Mouse (Mus musculus) liver (tissue): ENCODE data around the gene Duoxa1.
"Not testable (repeated sequence)": the region's sequence is repeated elsewhere in the genome, so short reads cannot be mapped to it uniquely, and the experiment has no call there.

Source experiments
- DNase-seq: peaks from one replicate; pipeline ENCODE4 v3.0.0-alpha.2; 2020; ENCODE audit warnings: mixed read lengths

The Duoxa1 gene

DNA sequence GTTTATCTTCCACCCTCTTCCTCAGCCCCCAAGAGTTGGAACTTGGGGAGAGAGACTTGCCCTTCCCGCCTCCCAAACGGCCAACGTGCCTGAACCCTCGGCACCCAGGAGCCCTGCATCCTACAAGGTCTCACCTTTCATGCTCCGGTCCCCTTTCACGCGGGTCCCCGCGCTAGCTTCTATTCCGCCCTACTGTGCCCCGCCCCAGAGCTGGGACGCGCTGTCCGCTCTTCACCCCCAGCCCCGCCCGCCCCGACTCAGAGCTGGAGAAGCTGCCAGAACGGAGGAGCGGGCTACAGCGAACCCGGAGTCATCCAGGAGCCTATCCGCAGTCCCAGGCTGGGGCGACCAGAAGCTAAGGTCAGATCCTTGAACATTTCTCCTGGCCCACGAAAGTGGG lies at the start of gene Duoxa1:
Duoxa1 (minus strand) TSS at position 195 of the 400 bp plus-strand sequence.
- no peak for DNase-seq

DNA sequence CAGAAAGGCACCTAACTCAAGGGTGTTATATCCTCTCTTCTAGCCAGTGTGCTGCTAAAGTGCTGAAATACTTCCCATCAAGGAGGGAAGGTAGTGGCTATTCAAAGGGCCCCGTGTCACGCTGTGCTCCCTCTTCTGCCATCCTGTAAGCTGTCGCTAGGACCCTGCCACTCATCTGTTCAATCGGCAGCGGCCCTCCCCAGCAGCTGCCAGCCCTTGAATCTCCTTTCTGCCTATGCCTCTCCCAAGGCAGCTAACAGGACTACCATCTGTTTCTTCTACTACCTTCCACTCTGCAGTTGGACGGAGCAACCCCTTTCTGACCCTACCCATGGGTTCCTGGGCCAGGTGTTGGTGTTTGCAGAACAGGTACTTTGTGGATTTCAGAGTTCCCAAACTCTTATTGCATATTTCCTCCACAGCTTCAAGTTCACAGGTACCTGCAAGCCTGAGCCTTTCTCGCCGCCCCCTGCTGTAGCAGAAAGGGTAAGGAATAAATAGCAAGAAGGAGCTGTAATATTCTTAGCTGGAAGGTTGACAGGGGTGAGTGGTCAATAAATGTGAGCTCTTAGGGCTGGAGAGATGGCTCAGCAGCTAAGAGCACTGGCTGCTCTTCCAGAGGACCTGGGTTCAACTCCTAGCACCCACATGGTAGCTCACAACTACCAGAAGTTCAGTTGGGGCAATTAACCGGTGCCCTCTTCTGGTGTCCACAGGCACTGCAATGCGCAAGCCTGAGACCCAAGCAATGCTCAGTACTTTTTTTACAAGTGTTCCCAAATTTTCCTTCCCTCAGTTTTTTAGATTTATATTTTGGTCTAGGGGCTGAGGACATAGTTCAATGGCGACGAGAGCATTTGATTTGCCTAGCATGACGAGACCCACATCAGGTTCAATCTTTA lies 49.3 kb upstream of the Duoxa1 start:
- DNase-seq = no peak

DNA sequence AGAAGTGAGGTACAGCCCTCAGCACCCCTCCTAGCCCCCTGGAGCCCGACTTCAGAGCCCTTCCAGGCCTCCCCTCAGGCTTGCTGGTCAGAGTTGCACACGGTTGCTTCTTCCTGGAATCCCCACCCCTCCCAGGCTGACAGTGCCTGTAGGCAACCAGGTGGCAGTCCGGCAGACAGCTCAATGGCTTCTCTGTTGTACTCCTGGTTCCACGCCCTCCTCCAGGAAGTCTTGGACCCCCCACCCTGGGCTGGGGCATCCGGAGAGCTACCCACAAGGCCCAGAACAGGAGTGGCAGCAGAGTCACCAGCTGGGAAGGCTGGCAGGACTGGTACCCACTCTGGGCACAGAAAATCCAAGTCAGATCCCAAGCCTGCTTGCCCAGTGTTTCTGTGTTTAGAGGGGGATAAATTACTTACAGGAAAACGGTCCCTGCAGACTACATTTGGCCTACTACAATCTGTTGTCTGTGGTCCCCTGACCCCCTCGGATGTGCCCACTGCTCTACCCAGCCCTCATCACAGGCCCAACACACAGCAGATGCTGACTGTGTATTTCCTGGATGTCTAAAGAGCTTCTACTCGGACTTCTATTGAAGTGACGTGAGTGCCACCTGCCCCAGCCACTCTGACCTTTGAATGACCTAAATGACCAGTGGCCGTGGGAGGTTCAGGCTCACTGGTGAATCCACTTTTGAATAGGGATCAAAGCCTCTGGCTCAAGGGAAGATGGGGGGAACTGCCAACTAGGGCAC lies 48.5 kb upstream of the Duoxa1 start:
- DNase-seq = no peak

DNA sequence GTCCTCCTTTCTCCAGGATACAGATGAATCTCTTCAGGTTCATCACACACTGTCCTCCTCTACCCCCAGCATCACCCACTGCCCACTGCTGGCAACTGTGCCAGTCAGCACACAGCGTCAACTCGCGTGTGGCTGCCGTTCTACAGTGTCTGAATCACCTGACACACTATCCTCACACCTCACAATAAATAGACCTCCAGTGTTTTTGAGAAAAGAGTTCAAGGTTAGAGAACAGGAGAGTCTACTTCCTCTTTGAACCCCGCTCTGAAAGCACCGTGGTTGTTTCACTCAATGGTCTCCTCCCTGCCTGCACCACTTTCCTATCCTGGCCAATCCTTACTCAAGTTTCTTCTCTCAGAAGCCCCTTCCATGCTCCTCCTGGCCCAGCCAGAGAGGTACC lies 47.7 kb upstream of the Duoxa1 start:
- no peak for DNase-seq

DNA sequence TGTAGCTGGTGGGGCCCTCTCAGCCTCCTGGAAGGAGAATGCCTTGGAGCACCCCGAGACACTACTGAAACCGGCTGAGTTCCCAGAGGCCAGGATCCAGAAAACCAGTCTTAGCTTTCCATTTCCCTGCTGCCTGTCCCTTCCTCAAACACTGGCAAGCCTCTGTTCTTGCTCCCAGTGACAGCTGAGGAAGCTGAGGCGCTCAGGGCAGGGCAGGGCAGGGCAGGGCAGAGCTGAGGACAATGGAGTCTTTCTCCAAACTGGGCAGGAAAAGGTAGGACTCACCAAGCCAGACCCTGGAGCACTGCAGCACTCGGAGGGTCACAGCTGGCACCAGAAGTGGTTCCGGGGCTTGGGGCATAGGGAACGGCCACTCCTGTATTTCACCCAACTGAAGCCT lies 46.8 kb upstream of the Duoxa1 start:
- DNase-seq = no peak

DNA sequence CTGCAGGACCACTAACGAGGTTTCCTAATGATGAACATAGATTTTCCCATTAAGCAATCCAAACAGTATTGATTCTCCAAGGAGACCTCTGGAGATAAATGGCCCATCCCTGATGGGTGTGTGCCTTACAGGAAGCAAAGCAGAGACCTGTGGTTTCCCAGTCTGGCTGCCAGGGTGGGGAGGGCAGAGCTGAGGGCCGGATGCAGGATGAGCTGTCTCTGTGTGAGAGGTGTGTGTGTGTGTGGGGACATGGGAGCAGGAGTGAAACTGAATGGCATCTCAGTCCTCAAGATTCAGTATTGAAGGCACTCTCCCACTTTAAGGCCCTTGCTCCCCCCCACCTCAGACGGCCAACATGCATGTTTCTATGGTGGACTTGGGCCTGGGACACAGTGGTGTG lies 42.7 kb upstream of the Duoxa1 start:
- no peak for DNase-seq

DNA sequence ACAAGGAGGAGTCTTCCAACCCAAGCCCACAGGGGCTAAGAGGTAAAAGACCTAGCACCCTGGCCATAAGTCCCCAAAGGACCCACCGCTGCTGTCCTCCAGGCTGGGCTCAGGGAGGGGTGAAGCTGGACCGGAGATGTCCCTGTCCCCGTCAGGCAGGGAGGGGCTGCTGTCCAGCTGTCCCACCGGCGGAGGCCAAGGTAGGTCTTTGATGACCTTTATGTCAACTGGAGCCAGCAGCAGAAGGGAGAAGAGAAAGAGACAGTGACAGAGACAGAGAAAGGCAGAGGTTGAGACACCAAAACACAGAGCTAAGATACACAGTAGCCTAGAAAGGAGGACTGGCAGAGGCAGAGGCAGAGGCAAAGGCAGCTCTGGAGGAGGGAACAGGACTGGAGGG lies 41.9 kb upstream of the Duoxa1 start:
- no peak for DNase-seq

DNA sequence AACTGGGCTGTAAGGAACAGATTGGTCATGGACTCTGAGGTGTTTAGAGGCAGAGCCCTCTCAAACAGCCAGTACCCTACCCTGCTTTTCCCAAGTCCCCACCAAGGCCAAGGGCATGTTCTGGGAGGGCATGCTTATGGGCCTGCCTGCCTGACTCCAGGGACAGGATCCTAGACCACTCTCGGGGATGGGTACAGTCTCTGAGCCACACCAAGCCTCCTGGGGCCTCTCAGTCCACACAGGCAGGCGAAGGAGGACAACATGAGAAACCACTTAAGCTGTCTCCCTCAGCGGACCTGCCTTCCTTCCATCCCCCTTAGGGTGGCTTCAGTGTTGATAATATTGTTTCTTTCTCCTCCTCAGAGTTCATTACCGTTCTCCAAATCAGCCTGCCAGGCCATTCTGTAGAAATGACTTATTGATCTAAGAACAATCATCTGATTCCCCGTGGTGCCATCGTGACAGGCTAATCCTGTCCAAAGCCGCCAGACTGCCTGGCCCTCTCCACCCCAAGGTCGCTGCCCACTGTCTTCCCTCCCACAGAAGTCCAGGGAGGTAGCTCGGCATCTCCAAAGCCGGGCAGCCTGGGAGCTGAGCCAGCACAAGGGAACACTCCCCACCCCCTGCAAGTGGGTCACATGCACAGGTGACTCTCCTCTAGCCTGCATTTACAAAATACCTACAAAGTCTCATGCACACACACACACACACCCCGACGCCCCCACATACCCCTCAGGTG lies 40.8 kb upstream of the Duoxa1 start:
- DNase-seq = no peak

DNA sequence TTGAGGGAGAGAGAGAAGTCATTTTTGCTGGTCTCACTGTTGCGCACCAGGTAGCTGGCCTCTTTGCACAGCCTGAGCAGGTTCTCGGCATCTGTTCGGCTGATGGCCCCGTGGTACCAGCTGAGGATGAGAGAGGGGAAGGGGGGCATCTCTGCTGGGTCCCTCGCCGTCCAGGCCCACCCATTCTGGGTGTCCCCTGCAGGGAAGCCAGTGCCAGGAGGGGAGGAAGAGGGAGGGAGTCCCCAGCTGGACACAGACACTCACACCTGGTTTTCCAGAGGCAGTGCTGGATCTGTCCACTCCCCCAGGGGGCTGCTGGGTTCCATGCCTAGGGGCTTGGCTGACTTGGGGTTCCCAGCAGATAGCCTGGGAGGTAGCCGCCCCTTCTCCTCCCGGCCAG lies 40.2 kb upstream of the Duoxa1 start:
- DNase-seq = no peak

DNA sequence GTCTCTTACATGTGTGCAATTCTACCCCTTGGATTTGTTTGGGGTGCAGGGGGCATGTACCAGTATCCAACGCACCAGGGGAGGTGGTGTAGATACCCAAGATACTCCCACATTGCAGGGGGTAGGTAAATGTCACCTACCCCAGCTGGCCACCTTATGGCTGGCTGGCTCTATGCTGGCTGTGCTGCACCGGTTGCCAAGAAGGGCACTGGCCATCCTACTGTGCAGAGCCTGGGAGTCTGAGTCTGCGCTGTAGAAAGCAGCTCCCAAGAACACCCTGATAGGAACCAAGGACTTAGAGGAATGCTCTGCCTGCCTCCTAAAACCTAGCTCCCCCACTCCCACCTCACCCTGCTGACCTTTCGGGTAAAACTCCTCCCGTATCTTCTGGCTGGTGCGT lies 39.5 kb upstream of the Duoxa1 start:
- DNase-seq = no peak

DNA sequence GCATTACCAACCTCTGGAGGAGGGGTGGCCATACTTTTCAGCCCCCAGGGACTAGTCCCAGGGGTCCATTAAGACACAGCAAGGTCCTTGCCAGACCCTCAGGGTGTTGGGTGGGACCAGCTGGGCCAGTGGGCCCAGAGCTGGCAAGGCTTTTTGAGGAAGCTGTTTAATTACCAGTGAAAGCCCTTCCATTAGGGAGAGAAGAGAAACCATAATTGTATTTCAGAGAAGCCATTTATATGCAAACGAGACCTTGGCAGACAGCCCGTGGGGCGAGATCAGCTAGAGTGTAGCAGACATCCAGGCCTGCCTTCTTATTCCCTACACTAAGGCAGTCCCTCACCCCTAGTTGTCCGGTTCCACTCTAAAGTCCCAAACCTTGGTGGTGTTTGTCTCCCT lies 38.4 kb upstream of the Duoxa1 start:
- no peak for DNase-seq

DNA sequence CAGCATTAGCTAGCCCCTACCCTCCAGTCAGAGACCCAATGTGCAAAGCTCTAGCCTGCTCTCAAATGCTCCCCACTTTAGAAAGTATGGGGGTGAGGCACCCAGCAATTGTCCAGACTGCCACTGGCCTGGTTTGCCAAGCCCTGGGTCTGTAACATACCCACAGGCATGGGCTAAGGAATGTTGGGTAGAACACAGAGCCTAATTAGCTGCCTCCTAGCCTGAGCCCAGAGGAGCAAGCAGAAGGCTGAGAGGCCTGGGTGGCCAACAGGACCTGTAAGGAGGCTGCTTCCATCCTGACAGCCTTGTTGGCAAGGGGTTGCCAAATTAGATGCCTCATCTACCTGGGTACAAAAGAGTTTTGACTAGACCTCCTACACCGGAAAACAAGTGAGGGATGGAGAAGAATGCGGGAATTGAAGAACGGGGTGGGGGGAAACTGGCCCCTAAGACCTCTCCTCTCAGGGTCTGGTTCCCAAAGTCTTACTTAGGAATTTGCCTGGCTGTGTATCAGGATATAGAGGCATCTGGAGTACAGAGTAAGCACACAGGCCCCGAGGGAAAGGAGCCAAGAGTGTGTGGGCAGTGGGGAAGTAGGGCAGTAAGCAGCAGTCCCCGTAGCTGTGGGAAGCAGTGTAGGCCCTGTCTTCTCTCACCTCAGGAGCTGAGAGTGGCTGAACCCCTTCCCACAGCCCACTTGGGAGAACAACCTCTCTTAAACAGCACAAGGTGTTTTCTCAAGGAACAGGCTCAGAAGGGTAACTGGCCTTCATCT lies 37.8 kb upstream of the Duoxa1 start:
- no peak for DNase-seq

DNA sequence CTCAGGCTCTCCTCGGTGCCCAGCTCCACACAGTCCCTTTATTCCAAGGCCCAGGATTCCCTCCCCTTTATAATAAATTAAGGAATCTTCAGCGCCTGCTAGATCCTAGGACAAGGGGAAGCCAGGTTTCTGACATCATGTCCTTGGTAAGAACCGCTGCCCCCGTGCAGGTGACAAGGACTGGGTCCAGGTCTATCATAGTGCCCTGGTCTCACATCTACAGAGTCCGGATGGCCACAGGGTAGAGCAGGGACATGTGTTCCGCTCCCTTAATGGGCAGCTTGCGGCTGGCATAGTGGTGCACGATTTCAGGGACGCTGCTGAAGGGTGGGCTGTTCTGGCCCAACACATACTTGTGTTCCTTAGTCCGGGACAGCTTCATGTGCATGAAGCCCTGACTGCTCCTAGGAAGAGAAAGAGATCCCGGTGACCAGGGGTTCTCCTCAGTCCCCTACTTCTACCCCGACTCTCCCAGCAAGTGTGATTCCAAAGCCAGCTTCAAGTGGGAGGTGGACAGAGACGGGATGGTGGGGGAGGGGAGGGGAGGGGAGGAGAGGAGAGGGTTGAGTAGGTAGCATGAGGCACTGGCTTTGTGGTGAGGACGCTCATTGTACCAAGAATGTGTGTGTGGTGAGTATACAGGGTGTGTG lies 35.7 kb upstream of the Duoxa1 start:
- DNase-seq = peak; percentile 33

DNA sequence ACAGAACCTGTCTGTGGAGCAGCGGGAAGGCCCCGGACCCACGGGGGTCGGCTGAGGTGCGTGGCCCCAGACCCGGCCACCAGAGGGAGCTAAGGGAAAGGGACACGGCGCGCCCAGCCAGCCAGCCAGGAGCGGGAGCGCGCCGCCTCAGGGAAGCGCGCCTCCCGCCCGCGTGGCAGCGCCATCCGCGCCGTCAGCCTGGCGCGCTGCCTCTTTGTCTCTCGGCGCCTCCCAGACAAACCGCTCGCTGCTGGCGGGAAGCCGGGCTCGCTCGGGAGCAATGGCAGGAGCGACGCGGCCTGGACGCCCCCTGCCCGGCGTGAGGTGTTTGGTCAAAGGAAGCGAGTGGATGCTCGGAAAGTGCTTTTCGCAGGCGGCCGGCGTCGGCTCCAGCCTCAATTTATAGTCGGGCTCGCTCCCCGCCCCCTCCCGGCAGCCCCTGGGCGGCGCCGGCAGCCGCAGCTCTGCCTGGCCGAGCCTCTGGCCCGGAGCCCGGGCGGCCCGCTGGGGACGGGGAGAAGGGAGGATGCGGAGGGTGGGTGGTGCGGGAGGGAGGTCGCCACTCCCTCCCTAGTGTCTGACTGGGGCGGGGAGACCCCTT lies 35.1 kb upstream of the Duoxa1 start:
- peak; percentile 87 for DNase-seq

DNA sequence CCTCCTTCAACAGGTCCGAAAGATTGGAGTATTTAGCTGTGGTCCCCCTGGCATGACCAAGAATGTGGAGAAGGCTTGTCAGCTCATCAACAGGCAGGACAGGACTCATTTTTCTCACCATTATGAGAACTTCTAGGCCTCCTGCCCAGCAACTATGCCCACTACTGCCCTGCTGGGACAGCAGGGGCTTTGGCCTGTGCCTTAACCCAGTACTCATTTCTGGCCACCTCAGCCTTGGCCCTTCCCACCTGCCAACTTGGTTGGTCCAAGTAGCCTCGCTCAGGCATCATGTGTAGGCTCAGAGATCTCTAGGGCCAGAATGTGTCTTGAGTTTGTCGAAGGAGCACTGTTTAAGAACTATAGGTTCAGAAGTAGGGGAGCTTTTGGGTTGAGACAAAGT lies 33.7 kb upstream of the Duoxa1 start:
- no peak for DNase-seq

DNA sequence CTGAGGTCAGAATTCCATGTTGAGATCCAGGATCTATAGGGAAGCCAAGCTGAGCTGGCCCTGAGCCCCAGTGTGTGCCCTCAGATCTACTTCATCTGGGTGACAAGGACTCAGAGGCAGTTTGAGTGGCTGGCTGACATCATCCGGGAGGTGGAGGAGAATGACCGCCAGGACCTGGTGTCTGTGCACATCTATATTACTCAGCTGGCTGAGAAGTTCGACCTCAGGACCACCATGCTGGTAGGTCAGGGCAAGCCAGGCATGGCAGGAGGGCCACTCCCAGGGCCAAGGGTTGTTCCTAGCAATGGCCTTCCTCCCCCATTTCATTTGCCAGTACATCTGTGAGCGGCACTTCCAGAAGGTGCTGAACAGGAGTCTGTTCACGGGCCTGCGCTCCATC lies 32.6 kb upstream of the Duoxa1 start:
- DNase-seq = not testable (repeated sequence)

DNA sequence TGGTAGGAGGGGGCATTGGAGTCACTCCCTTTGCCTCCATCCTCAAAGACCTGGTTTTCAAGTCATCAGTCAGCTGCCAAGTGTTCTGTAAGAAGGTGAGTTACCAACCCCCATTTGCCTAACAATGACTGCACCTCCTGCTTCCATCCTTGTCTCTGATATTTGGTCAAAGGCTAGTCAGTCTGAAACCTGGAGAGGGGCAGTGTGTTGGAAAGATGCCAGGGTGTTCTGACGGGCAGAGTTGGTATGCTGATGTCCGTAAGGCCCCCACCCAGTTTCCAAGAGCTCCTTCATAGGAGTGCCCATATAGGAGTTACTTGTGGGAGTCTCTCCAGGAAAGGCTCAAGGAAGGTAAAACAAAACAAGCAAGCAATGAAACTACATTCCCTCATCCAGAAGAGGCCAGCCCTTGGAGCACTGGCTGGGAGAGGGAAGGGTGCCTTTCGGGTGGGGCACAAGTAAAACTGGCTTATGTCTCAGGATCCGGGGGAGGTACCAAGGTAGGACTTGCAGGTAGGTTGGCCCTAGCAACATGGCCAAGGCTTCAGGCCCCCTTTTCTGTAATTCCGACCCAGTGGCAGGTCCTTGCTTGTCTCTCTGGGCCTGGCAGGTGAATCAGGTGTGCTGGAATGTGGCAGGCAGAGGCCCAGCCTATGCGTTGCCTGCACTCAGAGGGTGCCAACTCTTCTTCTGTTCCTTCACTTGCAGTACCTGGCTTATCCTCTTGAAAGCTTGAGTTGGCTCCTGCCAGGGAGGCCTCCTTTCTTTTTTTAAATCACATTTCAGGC lies 31.8 kb upstream of the Duoxa1 start:
- no peak for DNase-seq

DNA sequence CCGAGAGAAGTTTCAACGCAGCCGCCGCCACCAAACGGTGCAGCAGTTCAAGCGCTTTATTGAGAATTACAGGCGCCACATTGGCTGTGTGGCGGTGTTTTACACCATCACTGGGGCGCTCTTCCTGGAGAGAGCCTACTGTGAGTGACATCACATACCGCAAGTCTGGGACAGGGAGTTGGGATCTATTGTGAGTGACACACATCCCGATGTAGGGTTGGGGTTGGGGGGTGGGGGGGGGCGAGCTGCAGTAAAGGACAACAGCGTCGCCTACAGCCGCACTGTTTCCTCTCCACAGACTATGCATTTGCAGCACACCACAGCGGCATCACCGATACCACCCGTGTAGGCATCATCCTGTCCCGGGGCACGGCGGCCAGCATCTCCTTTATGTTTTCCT lies 23.8 kb upstream of the Duoxa1 start:
- no peak for DNase-seq

DNA sequence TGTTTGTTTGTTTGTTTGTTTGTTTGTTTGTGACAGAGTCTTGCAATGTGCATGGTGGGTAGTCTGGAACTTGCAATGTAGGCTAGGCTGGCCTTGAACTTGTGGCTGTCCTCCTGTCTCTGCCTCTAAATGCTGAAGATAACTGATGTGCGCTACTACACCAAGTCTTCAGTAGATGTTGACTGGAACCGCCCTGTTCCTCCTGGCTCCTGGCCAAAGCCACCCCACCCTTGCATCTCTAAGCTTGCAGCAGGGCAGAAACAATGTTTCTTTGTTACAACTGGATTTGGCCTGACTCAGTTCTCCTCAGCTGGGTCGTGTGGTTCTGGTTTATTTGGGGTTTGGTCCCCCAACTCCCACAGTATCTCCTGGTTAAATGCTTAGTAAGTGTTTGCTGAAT lies 20.6 kb upstream of the Duoxa1 start:
- no peak for DNase-seq

DNA sequence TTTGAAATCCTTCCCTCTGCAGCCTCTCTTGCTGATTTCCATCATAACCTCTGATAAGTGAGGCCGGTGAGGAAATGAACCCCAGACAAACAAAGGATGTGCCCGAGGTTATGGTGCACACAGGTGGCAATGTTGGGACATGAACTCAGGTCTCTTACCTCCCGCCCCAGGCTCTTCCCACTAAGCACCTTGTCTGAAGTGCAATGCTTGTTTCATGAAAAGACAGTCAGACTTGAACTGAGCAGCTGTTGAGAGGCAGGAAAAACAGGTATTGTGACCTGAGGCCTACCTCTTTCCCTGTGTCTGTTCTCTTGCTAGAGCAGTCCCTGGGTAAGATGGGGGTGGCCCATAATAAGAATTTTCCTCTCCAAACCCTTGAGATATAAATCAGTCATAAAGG lies 18.7 kb upstream of the Duoxa1 start:
- no peak for DNase-seq

DNA sequence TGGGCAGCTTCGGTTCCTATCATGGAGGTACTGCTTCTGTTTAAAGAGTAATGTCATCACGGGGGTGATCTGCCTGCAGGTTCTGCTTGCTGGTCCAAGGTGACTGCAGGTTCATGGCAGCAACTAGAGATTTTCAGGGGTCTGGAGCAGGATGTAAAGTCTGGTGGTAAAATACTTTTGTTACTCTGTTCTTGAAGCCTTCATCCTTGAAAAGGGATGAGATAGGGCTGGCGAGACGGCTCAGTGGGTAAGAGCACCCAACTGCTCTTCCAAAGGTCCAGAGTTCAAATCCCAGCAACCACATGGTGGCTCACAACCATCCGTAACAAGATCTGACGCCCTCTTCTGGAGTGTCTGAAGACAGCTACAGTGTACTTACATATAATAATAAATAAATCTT lies 16.8 kb upstream of the Duoxa1 start:
- DNase-seq = not testable (repeated sequence)
